Comparison of ENCODE assay signal across 21 mouse cellular contexts in genomic region chr7:74544306-74544705, GRCm38 (mm10). TPM values are rescaled to one million over a fixed set of nuclear protein-coding genes. Genes with fewer than 3 reads are reported as not detected.
DNase-seq lines count a peak whose midpoint lies in the region; ATAC-seq and TF ChIP-seq lines count a peak whose summit lies in the region.
"Had no signal": no experiment of that assay in that cellular context is flagged by ENCODE, and none has a peak within 500 bp of the region (broad histone marks: within the 10 kb centered on the region; RNA-seq: fewer than 3 reads in every experiment).

No protein-coding gene starts in this region.

- H3K9me3 ChIP-seq in hindbrain, embryonic 12.5 days (replicated peaks): no peaks in the 10 kb centered on the region
- H3K9me3 ChIP-seq: embryonic facial prominence, embryonic 13.5 days; forebrain, embryonic 12.5 days; heart, embryonic 13.5 days; hindbrain, embryonic 10.5 days; limb, embryonic 10.5 days; liver, embryonic 12.5 days; lung, embryonic 15.5 days; neural tube, embryonic 13.5 days had no signal

- DNase-seq in cerebellum, adult 11-12 months: peak; percentile 43
- peak; percentile 85 for DNase-seq in heart, adult 11 months
- DNase-seq in heart, adult 8-10 months (ENCODE audit: low spot score): no peak
- peak; percentile 67 to 84 for DNase-seq in thymus, postnatal 36 days
- DNase-seq in left cerebral cortex, postnatal 25 days (ENCODE audit: low spot score in 2 of 2): no peak
- DNase-seq: adrenal gland, adult 2 months; kidney, postnatal 14 days; right cerebral cortex, postnatal 25 days had no signal

- H3K4me1 ChIP-seq in hindbrain, embryonic 12.5 days: no peaks in the 10 kb centered on the region
- H3K4me1 ChIP-seq: embryonic facial prominence, embryonic 13.5 days; forebrain, embryonic 12.5 days; hindbrain, embryonic 10.5 days; liver, embryonic 12.5 days; lung, embryonic 15.5 days had no signal

- H3K27me3 ChIP-seq in myocyte (ENCODE audit: control insufficient read depth, insufficient read depth, insufficient read length): no peaks in the 10 kb centered on the region
- no peaks in the 10 kb centered on the region for H3K27me3 ChIP-seq in hindbrain, embryonic 12.5 days
- H3K27me3 ChIP-seq: embryonic facial prominence, embryonic 13.5 days; forebrain, embryonic 12.5 days; heart, embryonic 13.5 days; liver, embryonic 12.5 days; lung, embryonic 15.5 days; neural tube, embryonic 13.5 days; Patski had no signal

- H3K4me2 ChIP-seq in myocyte (ENCODE audit: low read depth): no peak overlapping the region
- no peak overlapping the region for H3K4me2 ChIP-seq in hindbrain, embryonic 12.5 days (replicated peaks)
- H3K4me2 ChIP-seq: embryonic facial prominence, embryonic 13.5 days; forebrain, embryonic 12.5 days; heart, embryonic 13.5 days; liver, embryonic 12.5 days; lung, embryonic 15.5 days; neural tube, embryonic 13.5 days had no signal

- H3K36me3 ChIP-seq in myocyte (ENCODE audit: control insufficient read depth, insufficient read depth): no peaks in the 10 kb centered on the region
- H3K36me3 ChIP-seq in hindbrain, embryonic 12.5 days: no peaks in the 10 kb centered on the region
- H3K36me3 ChIP-seq: embryonic facial prominence, embryonic 13.5 days; forebrain, embryonic 12.5 days; heart, embryonic 13.5 days; hindbrain, embryonic 10.5 days; limb, embryonic 10.5 days; liver, embryonic 12.5 days; lung, embryonic 15.5 days; neural tube, embryonic 13.5 days had no signal

- no peak overlapping the region for H3K4me3 ChIP-seq in myocyte
- H3K4me3 ChIP-seq in hindbrain, embryonic 12.5 days: no peak overlapping the region
- H3K4me3 ChIP-seq: embryonic facial prominence, embryonic 13.5 days; forebrain, embryonic 12.5 days; heart, embryonic 13.5 days; hindbrain, embryonic 10.5 days; limb, embryonic 10.5 days; liver, embryonic 12.5 days; lung, embryonic 15.5 days; neural tube, embryonic 13.5 days had no signal

- peaks cover 58% of the 10 kb centered on the region for H3K79me2 ChIP-seq in myocyte (ENCODE audit: control insufficient read depth, insufficient read depth)

- no peak overlapping the region for H3K9ac ChIP-seq in hindbrain, embryonic 12.5 days
- H3K9ac ChIP-seq: embryonic facial prominence, embryonic 13.5 days; forebrain, embryonic 12.5 days; heart, embryonic 13.5 days; liver, embryonic 12.5 days; lung, embryonic 15.5 days; neural tube, embryonic 13.5 days had no signal

- intact Hi-C loops in left cerebral cortex, postnatal 25 days (cut with DNase I): no loop called here

- no peak overlapping the region for H3K27ac ChIP-seq in hindbrain, embryonic 12.5 days
- H3K27ac ChIP-seq: embryonic facial prominence, embryonic 13.5 days; forebrain, embryonic 12.5 days; heart, embryonic 13.5 days; hindbrain, embryonic 10.5 days; limb, embryonic 10.5 days; liver, embryonic 12.5 days; lung, embryonic 15.5 days; neural tube, embryonic 13.5 days had no signal

- H3ac ChIP-seq in myocyte (ENCODE audit: control insufficient read depth, insufficient read length): no peak overlapping the region

- WGBS in hindbrain, embryonic 12.5 days: 86% methylated on average over 7 of the region's 7 CpGs

- no peak for ATAC-seq in cerebellum, adult (ENCODE audit: insufficient number of reproducible peaks, low FRiP score, low TSS enrichment)
- no peak for ATAC-seq in hindbrain, embryonic 12.5 days (ENCODE audit: low FRiP score)
- ATAC-seq: intestine, postnatal 0 days; liver, embryonic 12.5 days; Patski had no signal

- no peak for TF ChIP-seq POLR2A in myocyte (IDR thresholded peaks at IDR 0.05; ENCODE audit: insufficient read length, low read depth)

TF ChIP-seq in myocyte, 11 proteins besides CTCF, POLR2A, EP300 and RAD21:
- peak; percentile 37 to 95 (median 89) for TF ChIP-seq MYOD1 (IDR thresholded peaks at IDR 0.05; ENCODE audit: control insufficient read depth in 1 of 3, insufficient read length in 2 of 3, low read depth in 2 of 3)
- TF ChIP-seq REST (IDR thresholded peaks at IDR 0.05; ENCODE audit: insufficient read depth, insufficient read length): no peak
- TF ChIP-seq MYOG (IDR thresholded peaks at IDR 0.05; ENCODE audit: control insufficient read depth in 1 of 3, insufficient read depth in 1 of 3, insufficient read length in 2 of 3, low read depth in 2 of 3): peak; percentile 32 to 87 (median 79)
- peak; percentile 22 for TF ChIP-seq TCF3 (IDR thresholded peaks at IDR 0.05; ENCODE audit: insufficient read length, low read depth)
- TF ChIP-seq POLR2AphosphoS2 (IDR thresholded peaks at IDR 0.05; ENCODE audit: insufficient read length, low read depth): no peak
- TF ChIP-seq MAX (IDR thresholded peaks at IDR 0.05; ENCODE audit: low read depth): no peak
- TF ChIP-seq CEBPB (IDR thresholded peaks at IDR 0.05; ENCODE audit: insufficient read depth, poor library complexity, severe bottlenecking): no peak
- no peak for TF ChIP-seq TCF12 (IDR thresholded peaks at IDR 0.05; ENCODE audit: insufficient read depth, poor library complexity, severe bottlenecking)
- TF ChIP-seq E2F4 (IDR thresholded peaks at IDR 0.05; ENCODE audit: insufficient read depth): no peak
- TF ChIP-seq USF1 (IDR thresholded peaks at IDR 0.05; ENCODE audit: low read depth): no peak
- no peak for TF ChIP-seq SRF (IDR thresholded peaks at IDR 0.05; ENCODE audit: control insufficient read depth, insufficient read length, low read depth)

RNA-seq across cellular contexts. Expression of gene Slco3a1, which starts 10.3 kb away (rescaled TPM):
- 100 to 1,000 TPM; 120 to 156 (median 130) TPM for total RNA-seq in heart, adult 8-10 months (2022)
- polyA plus RNA-seq in myocyte (2012; fragmentation: generic; extraction: Trizol): 50.7 TPM
- total RNA-seq in left cerebral cortex, postnatal 25 days (2021): 10 to 100 TPM; 52.5 to 56.1 TPM
- polyA plus RNA-seq in hindbrain, embryonic 12.5 days (2016; fragmentation: Nextera tagmentation; extraction: Ambion mirVana): 16.4 and 18.2 TPM in 2 replicates

Comparison
In these comparisons a context has a peak if more than half of its experiments do, and no peak if none do; other contexts are left out.
1. DNase-seq: peak in cerebellum, adult 11-12 months (single experiment), heart, adult 11 months (single experiment) and thymus, postnatal 36 days (2 of 2); none in heart, adult 8-10 months (single experiment) and left cerebral cortex, postnatal 25 days (0 of 2).